Mouse (Mus musculus) heart, postnatal 0 days (tissue): Measurements from ENCODE around the gene Lman1l.
A peak's percentile ranks its signal among the peaks of the same experiment; 100 is the strongest.

Experiments used
- CTCF ChIP-seq: IDR thresholded peaks from 2 replicates; pipeline ENCODE4 v1.5.1; 2016; ENCODE audit warnings: antibody characterized with exemption, control low read depth, low read depth
- EP300 ChIP-seq: IDR thresholded peaks from 2 replicates; pipeline ENCODE4 v1.6.1; 2016; ENCODE audit warnings: antibody characterized with exemption, low read depth

DNA sequence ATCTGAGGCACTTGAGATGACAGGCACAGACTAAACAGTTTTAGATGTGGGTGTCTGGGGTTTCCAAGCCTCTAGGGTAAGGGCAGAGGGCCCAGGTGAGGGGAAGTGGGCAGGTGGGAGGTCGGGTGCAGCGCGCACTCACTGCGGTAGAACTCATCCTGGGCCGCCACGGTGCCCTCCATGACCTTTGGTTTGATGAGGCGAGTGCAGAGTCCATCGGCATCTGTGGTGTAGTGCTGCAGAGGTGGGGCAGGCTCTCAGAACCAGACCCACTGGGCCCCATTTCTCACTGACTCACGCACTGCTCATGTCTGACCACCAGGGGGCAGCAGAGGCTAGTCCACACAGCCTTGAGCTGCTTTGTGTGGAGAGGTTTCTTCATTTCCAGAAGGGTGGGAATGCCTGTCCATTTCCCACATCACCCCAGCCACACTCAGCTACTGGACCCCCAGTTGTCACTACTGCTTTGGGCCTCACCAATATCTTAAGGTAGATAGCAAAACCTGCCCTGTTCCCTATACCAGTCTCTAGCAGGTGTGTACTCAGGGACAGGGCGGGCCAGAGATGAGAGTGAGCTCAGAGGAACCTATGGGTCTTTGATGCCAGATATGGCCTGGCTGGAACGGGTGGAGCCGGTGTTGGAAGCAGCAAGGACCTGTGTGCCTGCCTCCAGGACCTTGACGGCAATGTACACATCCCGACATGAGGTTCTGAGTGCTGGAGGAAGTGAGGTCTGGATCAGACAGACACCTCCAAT is 8.7 kb upstream of the Lman1l start:
- TF ChIP-seq CTCF: peak; percentile 98
- no peak for TF ChIP-seq EP300
